In genomic region chr6:17485782-17486181, GRCm38 (mm10) we compare ENCODE assay signal across 23 mouse cellular contexts.
"Had no signal": no experiment of that assay in that cellular context is flagged by ENCODE, and none has a peak within 500 bp of the region (broad histone marks: within the 10 kb centered on the region; RNA-seq: fewer than 3 reads in every experiment).

No protein-coding gene starts in this region.

- DNase-seq: kidney, adult 11 months; kidney, adult 9 months; kidney, postnatal 25 days; layer of hippocampus, adult 9-11 months; liver, embryonic 13.5 days; lung, adult 18-20 months; lung, postnatal 4 days; midbrain, embryonic 14.5 days; right cerebral cortex, adult 18-20 months; right cerebral cortex, postnatal 14 days; right cerebral cortex, postnatal 4 days; thymus, adult 2 months; thymus, postnatal 14 days; thymus, postnatal 4 days had no signal

- H3K27me3 ChIP-seq: intestine, embryonic 15.5 days; limb, embryonic 13.5 days; liver, embryonic 13.5 days; neural tube, embryonic 12.5 days; neural tube, embryonic 15.5 days had no signal

- H3K9me3 ChIP-seq: intestine, embryonic 15.5 days; limb, embryonic 10.5 days; limb, embryonic 13.5 days; liver, embryonic 13.5 days; neural tube, embryonic 12.5 days; neural tube, embryonic 15.5 days had no signal

- ATAC-seq: intestine, embryonic 15.5 days had no signal

- H3K4me1 ChIP-seq: intestine, embryonic 15.5 days; limb, embryonic 10.5 days; limb, embryonic 13.5 days; liver, embryonic 13.5 days; neural tube, embryonic 12.5 days; neural tube, embryonic 15.5 days had no signal

- H3K27ac ChIP-seq: intestine, embryonic 15.5 days; kidney, postnatal 0 days; layer of hippocampus, adult 2 months; limb, embryonic 10.5 days; limb, embryonic 13.5 days; liver, embryonic 13.5 days; neural tube, embryonic 12.5 days; neural tube, embryonic 15.5 days; stomach, postnatal 0 days had no signal

- H3K4me3 ChIP-seq: intestine, embryonic 15.5 days; layer of hippocampus, adult 2 months; limb, embryonic 10.5 days; limb, embryonic 13.5 days; liver, embryonic 13.5 days; neural tube, embryonic 12.5 days; neural tube, embryonic 15.5 days had no signal

- H3K4me2 ChIP-seq: intestine, embryonic 15.5 days; limb, embryonic 13.5 days; liver, embryonic 13.5 days; midbrain, embryonic 11.5 days; neural tube, embryonic 12.5 days; neural tube, embryonic 15.5 days had no signal

- H3K36me3 ChIP-seq: intestine, embryonic 15.5 days; limb, embryonic 10.5 days; limb, embryonic 13.5 days; liver, embryonic 13.5 days; neural tube, embryonic 12.5 days; neural tube, embryonic 15.5 days had no signal

- H3K9ac ChIP-seq: intestine, embryonic 15.5 days; limb, embryonic 13.5 days; liver, embryonic 13.5 days; neural tube, embryonic 12.5 days; neural tube, embryonic 15.5 days had no signal
